Mouse (Mus musculus): ENCODE measurements at regions not wholly inside any gene's neighbourhood (a gene's known extent, or its start where the extent isn't known, plus 50 kb on each side); places are given as distances from the start of the nearest gene placed in this dataset.
"Not testable (repeated sequence)": the region's sequence is repeated elsewhere in the genome, so short reads cannot be mapped to it uniquely, and the experiment has no call there.

DNA sequence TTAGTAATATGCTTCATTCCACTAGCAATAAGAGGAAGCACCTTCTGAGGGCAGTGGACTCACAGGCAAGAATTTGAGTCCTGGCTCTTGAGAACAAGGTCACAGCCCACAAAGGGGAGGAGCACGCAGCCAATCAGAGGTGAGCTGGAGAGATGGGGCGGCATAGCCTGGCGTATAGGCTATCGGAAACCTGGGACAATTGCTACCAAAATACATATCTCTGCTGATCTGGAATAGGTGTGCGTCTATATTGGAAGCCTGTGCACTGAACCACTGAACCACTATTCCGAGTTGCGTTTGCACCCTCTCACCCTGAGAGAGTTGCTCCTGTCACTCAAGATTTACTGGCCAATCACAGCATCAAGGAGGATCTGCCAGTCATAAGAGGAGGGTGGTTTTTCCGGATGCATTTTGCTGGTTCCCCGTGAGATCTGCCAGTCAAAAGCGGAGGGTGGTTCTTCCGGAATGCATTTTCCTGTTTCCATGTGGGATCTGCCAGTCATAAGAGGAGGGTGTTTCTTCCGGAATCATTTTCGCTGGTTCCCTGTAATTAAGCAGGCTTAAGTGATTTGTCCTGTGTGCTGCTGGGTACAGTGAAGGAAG is 80.1 kb upstream of the Riok2 start:
- DNase-seq (ENCODE audit: low spot score in 2 of 2), result peak; percentile 66 to 74

DNA sequence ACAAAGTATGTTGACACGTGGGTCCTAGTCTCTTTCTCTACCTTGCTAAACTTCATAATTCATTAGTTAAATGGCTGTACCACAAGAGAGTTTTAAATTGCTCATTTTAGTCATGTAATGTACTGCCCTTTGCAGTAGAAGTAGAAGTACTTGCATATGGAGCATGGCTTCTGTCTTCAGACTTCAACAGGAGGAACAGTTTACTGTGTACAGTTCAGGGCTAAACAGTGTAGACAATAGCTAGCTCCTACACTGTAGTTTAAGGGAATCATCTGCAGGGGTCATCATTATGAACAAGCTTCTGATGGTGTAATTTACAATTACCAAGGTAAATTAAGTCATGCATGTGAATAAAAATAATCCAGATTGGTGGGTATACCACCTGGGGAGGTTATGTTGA is 79.1 kb upstream of the Riok2 start:
- not testable (repeated sequence) for DNase-seq (ENCODE audit: low spot score in 2 of 2)

DNA sequence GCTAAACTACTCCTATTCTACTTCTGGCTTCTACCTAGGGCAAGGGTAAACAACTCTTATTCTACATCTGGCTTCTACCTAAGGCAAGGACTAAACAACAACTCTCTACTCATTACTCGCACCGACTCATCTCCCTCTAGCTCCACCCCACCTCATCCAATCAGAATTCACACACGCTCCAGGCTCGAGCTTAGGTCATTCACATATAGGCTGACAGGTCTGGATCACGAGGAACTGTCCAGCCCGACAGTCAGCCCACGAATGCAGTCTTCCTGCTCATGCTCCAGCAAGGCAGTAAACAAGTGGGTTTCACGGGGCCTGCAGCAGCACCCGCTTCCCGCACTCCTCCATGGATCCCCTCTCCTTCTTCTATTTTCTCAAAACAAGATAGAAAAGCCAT is 70.6 kb upstream of the Riok2 start:
- not testable (repeated sequence) for DNase-seq (ENCODE audit: low spot score in 2 of 2)
